Mouse (Mus musculus) limb, embryonic 11.5 days (tissue): Measurements from ENCODE around the gene Dck. TPM values are rescaled to one million over a fixed set of nuclear protein-coding genes. Genes with fewer than 3 reads are reported as not detected.
"Not testable (repeated sequence)": the region's sequence is repeated elsewhere in the genome, so short reads cannot be mapped to it uniquely, and the experiment has no call there.

Experiments
- ATAC-seq: fragments of 200-750 bp; cut with Nextera tagmentation; 2 replicates; pipeline ENCODE4 v1.8.0; 2017; ENCODE audit warnings: low read depth; ENCODE audit not compliant: insufficient number of reproducible peaks, low FRiP score, low TSS enrichment
- DNase-seq: peaks from one replicate; pipeline ENCODE4 v3.0.0-alpha.2; 2015; ENCODE audit warnings: low spot score
- H3K27ac ChIP-seq: fragments of 300-500 bp; sonication (generic); replicated peaks from 2 replicates; pipeline ENCODE4 v1.5.1; 2014; ENCODE audit warnings: low read depth, mild to moderate bottlenecking, low read length
- H3K27me3 ChIP-seq: fragments of 300-500 bp; sonication (generic); 2 replicates; pipeline ENCODE4 v1.6.1; 2014; ENCODE audit warnings: mild to moderate bottlenecking, low read length, mixed read lengths; ENCODE audit not compliant: control insufficient read depth, insufficient read depth
- H3K36me3 ChIP-seq: fragments of 300-500 bp; sonication (generic); 2 replicates; pipeline ENCODE4 v1.6.1; 2014; ENCODE audit warnings: mild to moderate bottlenecking, low read length, moderate library complexity, mixed read lengths; ENCODE audit not compliant: control insufficient read depth, insufficient read depth
- H3K4me1 ChIP-seq: fragments of 300-500 bp; sonication (generic); 2 replicates; pipeline ENCODE4 v1.6.1; 2014; ENCODE audit warnings: low read length, mixed read lengths; ENCODE audit not compliant: control insufficient read depth, insufficient read depth
- H3K4me2 ChIP-seq: fragments of 300-500 bp; sonication (generic); 2 replicates; pipeline ENCODE4 v1.6.1; 2014; ENCODE audit warnings: low read depth, mild to moderate bottlenecking, moderate library complexity; ENCODE audit not compliant: severe bottlenecking
- H3K4me3 ChIP-seq: fragments of 300-500 bp; sonication (generic); 2 replicates; pipeline ENCODE4 v1.5.1; 2014; ENCODE audit warnings: low read depth, low read length
- H3K9ac ChIP-seq: fragments of 300-500 bp; sonication (generic); 2 replicates; pipeline ENCODE4 v1.6.1; 2014; ENCODE audit warnings: mild to moderate bottlenecking, low read length
- H3K9me3 ChIP-seq: fragments of 300-500 bp; sonication (generic); 2 replicates; pipeline ENCODE4 v1.6.1; 2016; ENCODE audit warnings: low read length; ENCODE audit not compliant: control insufficient read depth
- WGBS: fragments of 180-500 bp; shearing (Covaris S2); extraction: QIAGEN DNeasy Blood & Tissue Kit; methylation state at CpG from one replicate; pipeline ENCODE4 v1.1.7; 2014; 5-methylcytosine and 5-hydroxymethylcytosine counted together
- polyA plus RNA-seq: library from polyadenylated mRNA; unstranded; fragments of >200 nt; fragmentation: Nextera tagmentation; extraction: Ambion mirVana; gene quantifications from 2 replicates; pipeline ENCODE4 v1.2.1, GENCODE M21; 2014

Gene Dck
- polyA plus RNA-seq, 1 experiment from 2014 or later, result 93.3 TPM

GRCm38 (mm10) chr5:88734786-88735185 lies 30.0 kb upstream of the Dck start:
- Histone ChIP-seq H3K9ac (no peak overlapping the region), H3K36me3 (no peaks in the 10 kb centered on the region), H3K4me1 (no peaks in the 10 kb centered on the region), H3K4me2 (no peak overlapping the region), H3K27me3 (no peaks in the 10 kb centered on the region), H3K27ac (no peak overlapping the region), H3K4me3 (no peak overlapping the region), H3K9me3 (no peaks in the 10 kb centered on the region)
- no peak for DNase-seq
- 94% methylated on average over 2 of the region's 2 CpGs for WGBS
- ATAC-seq, result no peak

- WGBS, result 100% methylated on average over 1 of the region's 1 CpGs
- ATAC-seq, H3K9ac ChIP-seq, H3K4me2 ChIP-seq, H3K27ac ChIP-seq, H3K36me3 ChIP-seq, DNase-seq, H3K27me3 ChIP-seq, H3K9me3 ChIP-seq, H3K4me3 ChIP-seq, H3K4me1 ChIP-seq: not testable (repeated sequence)
Observed at GRCm38 (mm10) chr5:88741065-88741464, 23.7 kb upstream of the Dck start.

GRCm38 (mm10) chr5:88747774-88748173 lies 17.0 kb upstream of the Dck start:
- Histone ChIP-seq H3K27me3 (no peaks in the 10 kb centered on the region), H3K36me3 (no peaks in the 10 kb centered on the region; the same call in 1 of the 2 replicates), H3K4me3 (no peak overlapping the region), H3K9me3 (no peaks in the 10 kb centered on the region), H3K4me1 (no peaks in the 10 kb centered on the region), H3K4me2 (no peak overlapping the region), H3K27ac (no peak overlapping the region), H3K9ac (no peak overlapping the region)
- ATAC-seq, result no peak
- WGBS, result 74% methylated on average over 1 of the region's 1 CpGs
- DNase-seq, result no peak

GRCm38 (mm10) chr5:88753199-88753598 lies 11.6 kb upstream of the Dck start:
- DNase-seq (no peak), ATAC-seq (no peak)
- no peaks in the 10 kb centered on the region for H3K36me3 ChIP-seq
- no peak overlapping the region for H3K4me2 ChIP-seq
- no peak overlapping the region for H3K27ac ChIP-seq
- 89% methylated on average over 4 of the region's 4 CpGs for WGBS
- H3K4me1 ChIP-seq, result no peaks in the 10 kb centered on the region
- no peak overlapping the region for H3K4me3 ChIP-seq
- H3K27me3 ChIP-seq, result no peaks in the 10 kb centered on the region
- no peak overlapping the region for H3K9ac ChIP-seq
- H3K9me3 ChIP-seq, result no peaks in the 10 kb centered on the region

GRCm38 (mm10) chr5:88762611-88763010 lies 2.2 kb upstream of the Dck start:
- no peak overlapping the region for H3K4me3 ChIP-seq
- no peak for DNase-seq
- no peaks in the 10 kb centered on the region for H3K9me3 ChIP-seq
- WGBS, result 92% methylated on average over 5 of the region's 5 CpGs
- ATAC-seq, result no peak
- H3K27ac ChIP-seq, result no peak overlapping the region
- no peaks in the 10 kb centered on the region for H3K36me3 ChIP-seq
- no peaks in the 10 kb centered on the region for H3K27me3 ChIP-seq
- peaks cover 8% of the 10 kb centered on the region for H3K4me1 ChIP-seq
- H3K9ac ChIP-seq, result no peak overlapping the region
- no peak overlapping the region for H3K4me2 ChIP-seq

GRCm38 (mm10) chr5:88764430-88764986 lies 288 bp upstream of the Dck start:
- ATAC-seq, result peak; percentile 57
- Histone ChIP-seq H3K9ac (no peak overlapping the region), H3K27me3 (no peaks in the 10 kb centered on the region), H3K4me3 (peak overlapping the region; percentile 79), H3K36me3 (no peaks in the 10 kb centered on the region; the same call in 1 of the 2 replicates), H3K27ac (0 out of 2 replicates have a peak overlapping the region, but pooled peaks have one; percentile 64), H3K9me3 (no peaks in the 10 kb centered on the region), H3K4me1 (peaks cover 8% of the 10 kb centered on the region), H3K4me2 (peak overlapping the region; percentile 52)
- DNase-seq, result no peak
- WGBS, result 1% methylated on average over 23 of the region's 23 CpGs

GRCm38 (mm10) chr5:88765587-88765986 lies 791 bp downstream of the Dck start:
- H3K4me1 ChIP-seq, result peaks cover 8% of the 10 kb centered on the region
- no peaks in the 10 kb centered on the region for H3K27me3 ChIP-seq
- peak overlapping the region; percentile 52 for H3K4me2 ChIP-seq
- H3K9ac ChIP-seq, result peak overlapping the region; percentile 85
- peaks cover 4% of the 10 kb centered on the region for H3K36me3 ChIP-seq
- H3K27ac ChIP-seq, result peak overlapping the region; percentile 64; the same call in 1 of the 2 replicates
- WGBS, result 15% methylated on average over 6 of the region's 6 CpGs
- ATAC-seq, result no peak
- peak overlapping the region; percentile 79 for H3K4me3 ChIP-seq
- no peaks in the 10 kb centered on the region for H3K9me3 ChIP-seq
- no peak for DNase-seq

GRCm38 (mm10) chr5:88766121-88766520 lies 1.3 kb downstream of the Dck start:
- no peaks in the 10 kb centered on the region for H3K27me3 ChIP-seq
- no peak overlapping the region for H3K27ac ChIP-seq
- 73% methylated on average over 6 of the region's 6 CpGs for WGBS
- peaks cover 8% of the 10 kb centered on the region for H3K4me1 ChIP-seq
- no peaks in the 10 kb centered on the region for H3K9me3 ChIP-seq
- H3K36me3 ChIP-seq, result peaks cover 5% of the 10 kb centered on the region
- peak overlapping the region; percentile 52 for H3K4me2 ChIP-seq
- H3K9ac ChIP-seq, result peak overlapping the region; percentile 13
- DNase-seq (no peak), ATAC-seq (no peak)
- H3K4me3 ChIP-seq, result peak overlapping the region; percentile 79

GRCm38 (mm10) chr5:88766863-88767262 lies 2.1 kb downstream of the Dck start:
- H3K4me1 ChIP-seq, result peaks cover 8% of the 10 kb centered on the region
- ATAC-seq (no peak), DNase-seq (no peak)
- no peaks in the 10 kb centered on the region for H3K9me3 ChIP-seq
- H3K27ac ChIP-seq, result no peak overlapping the region
- peaks cover 8% of the 10 kb centered on the region for H3K36me3 ChIP-seq
- H3K4me2 ChIP-seq, result peak overlapping the region; percentile 52; the same call in 1 of the 2 replicates
- WGBS, result 97% methylated on average over 5 of the region's 5 CpGs
- no peak overlapping the region for H3K9ac ChIP-seq
- H3K27me3 ChIP-seq, result no peaks in the 10 kb centered on the region
- H3K4me3 ChIP-seq, result no peak overlapping the region
